Mouse (Mus musculus) forebrain, embryonic 14.5 days (tissue): ENCODE results near the gene Edem1. TPM values are rescaled to one million over a fixed set of nuclear protein-coding genes. Genes with fewer than 3 reads are reported as not detected.

ENCODE experiments used
- ATAC-seq: fragments of 200-750 bp; cut with Nextera tagmentation; 2 replicates; pipeline ENCODE4 v1.8.0; 2017; ENCODE audit warnings: mild to moderate bottlenecking, moderate library complexity
- DNase-seq: peaks from one replicate; pipeline ENCODE4 v3.0.0-alpha.2; 2015; ENCODE audit warnings: low spot score
- H3K27ac ChIP-seq: fragments of 300-500 bp; sonication (generic); 2 replicates; pipeline ENCODE4 v1.5.1; 2014; ENCODE audit warnings: low read depth, mild to moderate bottlenecking, control low read depth, low read length, moderate library complexity
- H3K27me3 ChIP-seq: fragments of 300-500 bp; sonication (generic); replicated peaks from 2 replicates; pipeline ENCODE4 v1.6.1; 2014; ENCODE audit warnings: low read length, control low read depth, mixed read lengths; ENCODE audit not compliant: control insufficient read depth, insufficient read depth
- H3K36me3 ChIP-seq: fragments of 300-500 bp; sonication (generic); 2 replicates; pipeline ENCODE4 v1.6.1; 2014; ENCODE audit warnings: low read length, control low read depth; ENCODE audit not compliant: control insufficient read depth, insufficient read depth
- H3K4me1 ChIP-seq: fragments of 300-500 bp; sonication (generic); 2 replicates; pipeline ENCODE4 v1.6.1; 2014; ENCODE audit warnings: antibody characterized with exemption, low read length, control low read depth; ENCODE audit not compliant: control insufficient read depth, insufficient read depth
- H3K4me2 ChIP-seq: fragments of 300-500 bp; sonication (generic); 2 replicates; pipeline ENCODE4 v1.6.1; 2014; ENCODE audit warnings: mild to moderate bottlenecking, control low read depth, low read length
- H3K4me3 ChIP-seq: fragments of 300-500 bp; sonication (generic); 2 replicates; pipeline ENCODE4 v1.5.1; 2014; ENCODE audit warnings: low read depth, low read length, control low read depth
- H3K9ac ChIP-seq: fragments of 300-500 bp; sonication (generic); 2 replicates; pipeline ENCODE4 v1.6.1; 2014; ENCODE audit warnings: mild to moderate bottlenecking, low read length, control low read depth, moderate library complexity
- H3K9me3 ChIP-seq: fragments of 300-500 bp; sonication (generic); replicated peaks from 2 replicates; pipeline ENCODE4 v1.6.1; 2016; ENCODE audit warnings: low read length, control low read depth, mixed read lengths; ENCODE audit not compliant: control insufficient read depth
- WGBS: fragments of 180-500 bp; shearing (Covaris S2); extraction: QIAGEN DNeasy Blood & Tissue Kit; methylation state at CpG from one replicate; pipeline ENCODE4 v1.1.7; 2014; 5-methylcytosine and 5-hydroxymethylcytosine counted together
- polyA plus RNA-seq: library from polyadenylated mRNA; unstranded; fragments of >200 nt; fragmentation: Nextera tagmentation; extraction: Ambion mirVana; gene quantifications from 2 replicates; pipeline ENCODE4 v1.2.1, GENCODE M21; 2014

The Edem1 gene
- polyA plus RNA-seq, 1 experiment from 2014 or later = 7.5 TPM

- Histone ChIP-seq H3K9ac (no peak overlapping the region), H3K36me3 (peaks cover 21% of the 10 kb centered on the region), H3K27me3 (no peaks in the 10 kb centered on the region), H3K4me1 (no peaks in the 10 kb centered on the region), H3K4me3 (no peak overlapping the region), H3K27ac (no peak overlapping the region), H3K9me3 (no peaks in the 10 kb centered on the region), H3K4me2 (no peak overlapping the region)
- DNase-seq (no peak), ATAC-seq (no peak)
- WGBS = 90% methylated on average over 16 of the region's 16 CpGs
Measured at GRCm38 (mm10) chr6:108835765-108836691, 7.6 kb downstream of the Edem1 start.

GRCm38 (mm10) chr6:108837081-108837480 is 8.6 kb downstream of the Edem1 start:
- Histone ChIP-seq H3K4me2 (no peak overlapping the region), H3K9me3 (no peaks in the 10 kb centered on the region), H3K27me3 (no peaks in the 10 kb centered on the region), H3K27ac (no peak overlapping the region), H3K9ac (no peak overlapping the region), H3K36me3 (peaks cover 23% of the 10 kb centered on the region), H3K4me3 (no peak overlapping the region), H3K4me1 (no peaks in the 10 kb centered on the region)
- ATAC-seq (no peak), DNase-seq (no peak)
- 89% methylated on average over 4 of the region's 4 CpGs for WGBS

- H3K27ac ChIP-seq = no peak overlapping the region
- ATAC-seq = no peak
- H3K36me3 ChIP-seq = peaks cover 23% of the 10 kb centered on the region
- no peak overlapping the region for H3K4me2 ChIP-seq
- no peaks in the 10 kb centered on the region for H3K4me1 ChIP-seq
- no peak overlapping the region for H3K4me3 ChIP-seq
- DNase-seq = no peak
- 93% methylated on average over 4 of the region's 4 CpGs for WGBS
- no peaks in the 10 kb centered on the region for H3K9me3 ChIP-seq
- no peak overlapping the region for H3K9ac ChIP-seq
- no peaks in the 10 kb centered on the region for H3K27me3 ChIP-seq
Measured at GRCm38 (mm10) chr6:108837958-108838357, 9.5 kb downstream of the Edem1 start.

GRCm38 (mm10) chr6:108839432-108839831 is 11.0 kb downstream of the Edem1 start:
- Histone ChIP-seq H3K4me1 (no peaks in the 10 kb centered on the region), H3K36me3 (peaks cover 34% of the 10 kb centered on the region), H3K9me3 (no peaks in the 10 kb centered on the region), H3K4me3 (no peak overlapping the region), H3K27ac (no peak overlapping the region), H3K4me2 (no peak overlapping the region), H3K27me3 (no peaks in the 10 kb centered on the region), H3K9ac (no peak overlapping the region)
- ATAC-seq = no peak
- 90% methylated on average over 4 of the region's 4 CpGs for WGBS
- DNase-seq = no peak

- DNase-seq = no peak
- H3K4me2 ChIP-seq = no peak overlapping the region
- 95% methylated on average over 8 of the region's 8 CpGs for WGBS
- no peak overlapping the region for H3K27ac ChIP-seq
- H3K4me3 ChIP-seq = no peak overlapping the region
- H3K4me1 ChIP-seq = no peaks in the 10 kb centered on the region
- no peak overlapping the region for H3K9ac ChIP-seq
- H3K27me3 ChIP-seq = no peaks in the 10 kb centered on the region
- peaks cover 45% of the 10 kb centered on the region for H3K36me3 ChIP-seq
- no peaks in the 10 kb centered on the region for H3K9me3 ChIP-seq
- no peak for ATAC-seq
Measured at GRCm38 (mm10) chr6:108840861-108841640, 12.6 kb downstream of the Edem1 start.

- WGBS = 81% methylated on average over 1 of the region's 1 CpGs
- Histone ChIP-seq H3K9ac (no peak overlapping the region), H3K27me3 (no peaks in the 10 kb centered on the region), H3K4me3 (no peak overlapping the region), H3K9me3 (no peaks in the 10 kb centered on the region), H3K4me1 (no peaks in the 10 kb centered on the region), H3K4me2 (no peak overlapping the region), H3K36me3 (peaks cover 40% of the 10 kb centered on the region), H3K27ac (no peak overlapping the region)
- ATAC-seq (no peak), DNase-seq (no peak)
Measured at GRCm38 (mm10) chr6:108843664-108844063, 15.2 kb downstream of the Edem1 start.

- H3K4me1 ChIP-seq = no peaks in the 10 kb centered on the region
- DNase-seq = no peak
- H3K4me2 ChIP-seq = no peak overlapping the region
- H3K27ac ChIP-seq = no peak overlapping the region
- WGBS = 74% methylated on average over 3 of the region's 3 CpGs
- H3K9me3 ChIP-seq = no peaks in the 10 kb centered on the region
- no peak overlapping the region for H3K4me3 ChIP-seq
- no peak for ATAC-seq
- peaks cover 42% of the 10 kb centered on the region for H3K36me3 ChIP-seq
- no peak overlapping the region for H3K9ac ChIP-seq
- no peaks in the 10 kb centered on the region for H3K27me3 ChIP-seq
Measured at GRCm38 (mm10) chr6:108844093-108844492, 15.7 kb downstream of the Edem1 start.

- Histone ChIP-seq H3K4me3 (no peak overlapping the region), H3K27ac (no peak overlapping the region), H3K27me3 (no peaks in the 10 kb centered on the region), H3K9ac (no peak overlapping the region), H3K36me3 (peaks cover 39% of the 10 kb centered on the region), H3K4me2 (no peak overlapping the region), H3K4me1 (no peaks in the 10 kb centered on the region), H3K9me3 (no peaks in the 10 kb centered on the region)
- no peak for DNase-seq
- 88% methylated on average over 7 of the region's 7 CpGs for WGBS
- ATAC-seq = no peak
Measured at GRCm38 (mm10) chr6:108844771-108845170, 16.3 kb downstream of the Edem1 start.
